Mouse (Mus musculus) heart, embryonic 14.5 days (tissue): ENCODE results near the gene Sall4. TPM values are rescaled to one million over a fixed set of nuclear protein-coding genes. Genes with fewer than 3 reads are reported as not detected.

ENCODE experiments used
- ATAC-seq: fragments of 200-750 bp; cut with Nextera tagmentation; 2 replicates; pipeline ENCODE4 v1.8.0; 2017; ENCODE audit warnings: low read depth, moderate TSS enrichment; ENCODE audit not compliant: insufficient number of reproducible peaks, insufficient read depth, low FRiP score
- H3K27ac ChIP-seq, 2 experiments: fragments of 200-500 bp in 1 of 2; fragments of 300-500 bp in 1 of 2; sonication (generic) in 1 of 2; replicated peaks in 1 of 2; 2 replicates each; pipeline ENCODE4 v1.5.1; 2012 to 2014; ENCODE audit warnings: low read depth in 2 of 2, low read length in 2 of 2, control low read depth in 1 of 2, mild to moderate bottlenecking in 1 of 2, mixed read lengths in 1 of 2; ENCODE audit not compliant: control insufficient read depth in 1 of 2, insufficient read depth in 1 of 2
- H3K27me3 ChIP-seq: fragments of 300-500 bp; sonication (generic); 2 replicates; pipeline ENCODE4 v1.6.1; 2014; ENCODE audit warnings: mild to moderate bottlenecking, low read length, control low read depth; ENCODE audit not compliant: control insufficient read depth, insufficient read depth
- H3K36me3 ChIP-seq: fragments of 300-500 bp; sonication (generic); 2 replicates; pipeline ENCODE4 v1.6.1; 2014; ENCODE audit warnings: mild to moderate bottlenecking, control low read depth, low read length, mixed read lengths; ENCODE audit not compliant: control insufficient read depth, insufficient read depth
- H3K4me1 ChIP-seq, 2 experiments: fragments of 200-500 bp in 1 of 2; fragments of 300-500 bp in 1 of 2; sonication (generic) in 1 of 2; 2 replicates each; pipeline ENCODE4 v1.6.1; 2012 to 2014; ENCODE audit warnings: low read length in 2 of 2, control low read depth in 1 of 2, mixed read lengths in 1 of 2; ENCODE audit not compliant: control insufficient read depth in 2 of 2, insufficient read depth in 2 of 2
- H3K4me2 ChIP-seq: fragments of 300-500 bp; sonication (generic); 2 replicates; pipeline ENCODE4 v1.6.1; 2014; ENCODE audit warnings: mild to moderate bottlenecking, low read length
- H3K4me3 ChIP-seq, 2 experiments: fragments of 200-500 bp in 1 of 2; fragments of 300-500 bp in 1 of 2; sonication (generic) in 1 of 2; 2 replicates each; pipeline ENCODE4 v1.5.1; 2012 to 2014; ENCODE audit warnings: low read length in 2 of 2, mild to moderate bottlenecking in 2 of 2, control low read depth in 1 of 2, low read depth in 1 of 2, moderate library complexity in 1 of 2; ENCODE audit not compliant: control insufficient read depth in 1 of 2, insufficient read depth in 1 of 2
- H3K9ac ChIP-seq: fragments of 300-500 bp; sonication (generic); 2 replicates; pipeline ENCODE4 v1.6.1; 2014; ENCODE audit warnings: mild to moderate bottlenecking, low read length
- H3K9me3 ChIP-seq: fragments of 300-500 bp; sonication (generic); 2 replicates; pipeline ENCODE4 v1.6.1; 2016; ENCODE audit warnings: low read length, control low read depth; ENCODE audit not compliant: control insufficient read depth
- WGBS: fragments of 180-500 bp; shearing (Covaris S2); extraction: QIAGEN DNeasy Blood & Tissue Kit; methylation state at CpG from one replicate; pipeline ENCODE4 v1.1.7; 2014; 5-methylcytosine and 5-hydroxymethylcytosine counted together
- polyA plus RNA-seq: library from polyadenylated mRNA; unstranded; fragments of >200 nt; fragmentation: Nextera tagmentation; extraction: Ambion mirVana; gene quantifications from 2 replicates; pipeline ENCODE4 v1.2.1, GENCODE M21; 2014

The Sall4 gene
- polyA plus RNA-seq, 1 experiment from 2014 or later, result 0.84 TPM

- H3K9me3 ChIP-seq, result no peaks in the 10 kb centered on the region
- peaks cover 69% of the 10 kb centered on the region for H3K27me3 ChIP-seq
- WGBS, result under 1% methylated on average over 65 of the region's 65 CpGs
- H3K4me3 ChIP-seq, result peak overlapping the region; percentile 67 to 70
- peak overlapping the region; percentile 95 for H3K4me2 ChIP-seq
- no peaks in the 10 kb centered on the region for H3K36me3 ChIP-seq
- peak overlapping the region; percentile 80 for H3K9ac ChIP-seq
- peak overlapping the region; percentile 49 to 68 for H3K27ac ChIP-seq
- no peak for ATAC-seq
- H3K4me1 ChIP-seq, result peaks cover 3 to 15% of the 10 kb centered on the region in 2 experiments; a peak in 3 of 4 replicates
Observed at GRCm38 (mm10) chr2:168765696-168766537, 1.8 kb downstream of the Sall4 start.

- H3K36me3 ChIP-seq, result no peaks in the 10 kb centered on the region
- H3K4me2 ChIP-seq, result peak overlapping the region; percentile 95
- H3K9me3 ChIP-seq, result no peaks in the 10 kb centered on the region
- peaks cover 3 to 15% of the 10 kb centered on the region in 2 experiments; a peak in 3 of 4 replicates for H3K4me1 ChIP-seq
- H3K27me3 ChIP-seq, result peaks cover 69% of the 10 kb centered on the region
- peak; percentile 37; the same call in 1 of the 2 replicates for ATAC-seq
- peak overlapping the region; percentile 67 to 70 for H3K4me3 ChIP-seq
- peak overlapping the region; percentile 80 for H3K9ac ChIP-seq
- peak overlapping the region; percentile 34 to 68 for H3K27ac ChIP-seq
- under 1% methylated on average over 32 of the region's 32 CpGs for WGBS
Observed at GRCm38 (mm10) chr2:168765065-168765681, 2.6 kb downstream of the Sall4 start.

GRCm38 (mm10) chr2:168764460-168764867 lies 3.3 kb downstream of the Sall4 start:
- peaks cover 69% of the 10 kb centered on the region for H3K27me3 ChIP-seq
- 32% methylated on average over 9 of the region's 9 CpGs for WGBS
- ATAC-seq, result no peak
- H3K27ac ChIP-seq, result no peak overlapping the region
- no peak overlapping the region for H3K4me3 ChIP-seq
- H3K9ac ChIP-seq, result no peak overlapping the region
- peaks cover 3 to 15% of the 10 kb centered on the region in 2 experiments; a peak in 3 of 4 replicates for H3K4me1 ChIP-seq
- no peaks in the 10 kb centered on the region for H3K9me3 ChIP-seq
- no peaks in the 10 kb centered on the region for H3K36me3 ChIP-seq
- no peak overlapping the region for H3K4me2 ChIP-seq

GRCm38 (mm10) chr2:168763785-168764184 lies 4.0 kb downstream of the Sall4 start:
- H3K27me3 ChIP-seq, result peaks cover 64% of the 10 kb centered on the region
- no peak overlapping the region for H3K27ac ChIP-seq
- WGBS, result 31% methylated on average over 7 of the region's 7 CpGs
- no peak overlapping the region for H3K4me3 ChIP-seq
- H3K4me1 ChIP-seq, result peaks cover 3 to 15% of the 10 kb centered on the region in 2 experiments; a peak in 3 of 4 replicates
- H3K36me3 ChIP-seq, result no peaks in the 10 kb centered on the region
- H3K4me2 ChIP-seq, result no peak overlapping the region
- no peak for ATAC-seq
- H3K9me3 ChIP-seq, result no peaks in the 10 kb centered on the region
- no peak overlapping the region for H3K9ac ChIP-seq

- no peak for ATAC-seq
- 10% methylated on average over 12 of the region's 12 CpGs for WGBS
- H3K4me2 ChIP-seq, result no peak overlapping the region
- no peak overlapping the region for H3K4me3 ChIP-seq
- no peaks in the 10 kb centered on the region for H3K9me3 ChIP-seq
- no peak overlapping the region for H3K27ac ChIP-seq
- peaks cover 50% of the 10 kb centered on the region for H3K27me3 ChIP-seq
- peaks cover 3 to 15% of the 10 kb centered on the region in 2 experiments; a peak in 3 of 4 replicates for H3K4me1 ChIP-seq
- H3K9ac ChIP-seq, result no peak overlapping the region
- no peaks in the 10 kb centered on the region for H3K36me3 ChIP-seq
Observed at GRCm38 (mm10) chr2:168762411-168762815, 5.3 kb downstream of the Sall4 start.

- no peak overlapping the region for H3K4me2 ChIP-seq
- H3K4me3 ChIP-seq, result no peak overlapping the region
- no peak overlapping the region for H3K9ac ChIP-seq
- peaks cover 3 to 14% of the 10 kb centered on the region in 2 experiments; a peak in 3 of 4 replicates for H3K4me1 ChIP-seq
- no peaks in the 10 kb centered on the region for H3K9me3 ChIP-seq
- WGBS, result 32% methylated on average over 4 of the region's 4 CpGs
- no peak overlapping the region for H3K27ac ChIP-seq
- H3K36me3 ChIP-seq, result no peaks in the 10 kb centered on the region
- no peak for ATAC-seq
- H3K27me3 ChIP-seq, result peaks cover 46% of the 10 kb centered on the region
Observed at GRCm38 (mm10) chr2:168761954-168762353, 5.8 kb downstream of the Sall4 start.

GRCm38 (mm10) chr2:168761141-168761540 lies 6.6 kb downstream of the Sall4 start:
- no peaks in the 10 kb centered on the region for H3K9me3 ChIP-seq
- WGBS, result 76% methylated on average over 9 of the region's 9 CpGs
- H3K27me3 ChIP-seq, result peaks cover 38% of the 10 kb centered on the region
- H3K4me2 ChIP-seq, result no peak overlapping the region
- H3K27ac ChIP-seq, result no peak overlapping the region
- no peak for ATAC-seq
- no peak overlapping the region for H3K4me3 ChIP-seq
- peaks cover 3% of the 10 kb centered on the region; the same call in 1 of the 2 replicates for H3K36me3 ChIP-seq
- no peak overlapping the region for H3K9ac ChIP-seq
- peaks cover 3 to 7% of the 10 kb centered on the region in 2 experiments; a peak in 3 of 4 replicates for H3K4me1 ChIP-seq
